Mouse (Mus musculus) embryonic fibroblast, embryonic 13.5 days (primary cell): Measurements from ENCODE around the gene Egln3. TPM values are rescaled to one million over a fixed set of nuclear protein-coding genes. Genes with fewer than 3 reads are reported as not detected.

Source experiments
- H3K27ac ChIP-seq: 2 replicates; pipeline ENCODE4 v1.5.1; 2012; ENCODE audit warnings: low read length, control low read depth, inconsistent platforms; ENCODE audit not compliant: insufficient read depth
- H3K4me1 ChIP-seq: 2 replicates; pipeline ENCODE4 v1.6.1; 2011; ENCODE audit warnings: low read length; ENCODE audit not compliant: control insufficient read depth, insufficient read depth
- H3K4me3 ChIP-seq: 2 replicates; pipeline ENCODE4 v1.5.1; 2011; ENCODE audit warnings: mild to moderate bottlenecking, control low read depth, low read length; ENCODE audit not compliant: insufficient read depth
- CTCF ChIP-seq: IDR thresholded peaks from 2 replicates; pipeline ENCODE4 v1.5.1; 2011; ENCODE audit warnings: mild to moderate bottlenecking, control low read depth, low read length, moderate library complexity, borderline replicate concordance; ENCODE audit not compliant: insufficient read depth
- POLR2A ChIP-seq: IDR thresholded peaks from 2 replicates; pipeline ENCODE4 v1.6.1; 2011; ENCODE audit warnings: low read depth, mild to moderate bottlenecking, control low read depth, low read length, moderate library complexity
- polyA plus RNA-seq: library from polyadenylated mRNA; stranded (reverse); fragments of >200 nt; gene quantifications from 2 replicates; pipeline ENCODE4 v1.2.4, GENCODE M21; 2011; ENCODE audit warnings: low read depth; ENCODE audit not compliant: missing spikeins, insufficient read length

Gene Egln3
- 6.6 and 7.5 TPM in 2 replicates for polyA plus RNA-seq

GRCm38 (mm10) chr12:54203656-54204045 lies at the start of gene Egln3:
TSS of gene Egln3 (minus strand) at chr12:54203860.
- H3K4me1 ChIP-seq = peaks cover 13% of the 10 kb centered on the region
- H3K27ac ChIP-seq = no peak within 1 kb of the TSS
- peak within 1 kb of the TSS; percentile 58 for H3K4me3 ChIP-seq
- no peak for TF ChIP-seq CTCF
- peak; percentile 85 for TF ChIP-seq POLR2A

DNA sequence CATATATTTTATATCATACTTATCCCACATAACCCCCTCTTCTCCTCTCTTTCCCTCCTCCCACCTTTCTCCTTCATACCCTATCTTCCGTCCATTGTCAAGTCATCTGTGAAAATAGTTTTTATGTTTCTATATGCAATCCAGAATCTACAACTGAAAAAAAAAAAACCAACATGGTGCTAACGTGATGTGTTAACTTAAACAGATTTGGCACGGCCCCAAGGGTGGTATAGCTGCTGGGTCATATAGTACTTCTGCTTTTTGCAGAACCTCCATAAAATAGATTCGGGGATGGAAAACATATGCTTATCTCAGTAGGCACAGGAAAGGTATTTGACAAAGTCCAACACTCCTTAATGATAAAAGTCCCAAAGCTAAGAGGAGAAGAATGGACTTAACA lies 49.8 kb upstream of the Egln3 start:
- no peaks in the 10 kb centered on the region for H3K4me1 ChIP-seq
- TF ChIP-seq POLR2A = no peak
- no peak for TF ChIP-seq CTCF
- H3K4me3 ChIP-seq = no peak overlapping the region
- H3K27ac ChIP-seq = no peak overlapping the region

- Histone ChIP-seq H3K4me1 (no peaks in the 10 kb centered on the region), H3K4me3 (no peak overlapping the region), H3K27ac (no peak overlapping the region)
- no peak for TF ChIP-seq POLR2A
- no peak for TF ChIP-seq CTCF
These were observed 48.3 kb upstream of the Egln3 start for GRCm38 (mm10) chr12:54251942-54252400.

DNA sequence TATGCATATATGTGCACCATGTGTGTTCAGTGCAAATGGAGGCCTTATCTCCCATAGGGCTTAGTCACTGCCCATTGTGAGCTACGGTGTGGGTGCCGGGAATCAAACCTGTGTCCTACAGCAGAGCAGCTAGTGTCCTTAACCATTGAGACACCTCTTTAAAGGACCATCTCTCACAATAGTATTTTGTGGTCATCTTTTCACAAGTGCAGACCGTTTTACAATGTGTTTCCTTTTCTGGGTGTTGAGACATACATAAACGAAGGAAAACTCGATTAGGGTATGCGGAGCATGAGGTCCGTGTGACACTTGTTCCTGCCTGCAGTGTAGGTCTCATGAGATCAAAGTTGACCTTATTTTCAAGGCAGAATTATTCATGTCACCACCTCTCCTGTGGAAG lies 44.2 kb upstream of the Egln3 start:
- Histone ChIP-seq H3K4me1 (no peaks in the 10 kb centered on the region), H3K4me3 (no peak overlapping the region), H3K27ac (no peak overlapping the region)
- TF ChIP-seq POLR2A (no peak), CTCF (no peak)

GRCm38 (mm10) chr12:54243158-54243557 lies 39.5 kb upstream of the Egln3 start:
- no peak overlapping the region for H3K4me3 ChIP-seq
- peaks cover 4% of the 10 kb centered on the region for H3K4me1 ChIP-seq
- H3K27ac ChIP-seq = no peak overlapping the region
- TF ChIP-seq POLR2A = no peak
- no peak for TF ChIP-seq CTCF

DNA sequence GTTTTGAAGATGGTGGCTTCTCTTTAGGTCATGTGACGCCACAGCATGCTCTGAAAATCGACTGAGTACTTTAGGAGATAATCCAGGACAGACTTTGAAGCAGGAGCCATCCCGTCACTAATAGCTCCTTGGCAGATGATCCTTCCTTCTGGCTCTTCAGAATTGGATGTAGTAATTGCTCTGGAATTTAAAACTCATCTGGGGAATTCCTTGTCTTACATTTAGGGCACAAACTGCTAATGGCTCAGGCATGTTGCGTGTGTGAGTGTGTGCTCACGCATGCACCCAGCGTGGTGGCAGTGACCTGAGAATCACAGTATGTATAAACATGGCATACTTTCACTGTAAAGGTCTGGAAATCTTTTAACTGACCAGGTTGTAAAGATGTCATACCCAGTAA lies 38.3 kb upstream of the Egln3 start:
- Histone ChIP-seq H3K27ac (no peak overlapping the region), H3K4me1 (peaks cover 4% of the 10 kb centered on the region), H3K4me3 (no peak overlapping the region)
- no peak for TF ChIP-seq CTCF
- no peak for TF ChIP-seq POLR2A

GRCm38 (mm10) chr12:54233794-54234193 lies 30.1 kb upstream of the Egln3 start:
- Histone ChIP-seq H3K27ac (no peak overlapping the region), H3K4me1 (no peaks in the 10 kb centered on the region), H3K4me3 (no peak overlapping the region)
- TF ChIP-seq POLR2A (no peak), CTCF (no peak)

DNA sequence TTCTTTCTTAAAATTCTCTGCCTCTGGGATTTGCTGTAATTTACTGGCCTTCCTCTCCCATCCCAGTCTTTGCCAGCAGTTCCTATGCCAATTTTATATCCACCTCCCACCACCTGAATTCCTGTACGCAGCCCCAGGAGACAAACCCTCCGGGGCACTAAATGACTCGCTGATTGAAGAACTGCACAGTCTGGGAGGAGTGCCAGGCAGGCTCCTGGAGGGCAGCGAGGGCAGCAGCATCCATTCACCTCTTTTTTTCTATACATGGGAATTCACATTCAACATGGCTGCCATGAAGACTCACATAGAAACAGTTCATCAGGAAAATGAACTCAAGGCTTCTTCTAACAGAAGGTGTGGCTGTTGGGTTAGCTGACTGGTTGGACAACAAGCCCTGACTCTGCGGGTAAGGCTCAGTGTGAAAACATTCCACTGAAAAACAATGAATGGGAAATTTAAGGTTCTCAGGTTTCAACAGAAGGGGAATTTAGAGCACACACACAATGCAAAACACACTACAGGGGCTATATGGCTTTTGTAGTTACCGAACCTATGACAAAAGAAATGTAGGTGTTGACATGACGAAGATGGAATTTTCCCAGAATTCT lies 29.4 kb upstream of the Egln3 start:
- no peak overlapping the region for H3K27ac ChIP-seq
- TF ChIP-seq CTCF (no peak), POLR2A (no peak)

GRCm38 (mm10) chr12:54232456-54232855 lies 28.8 kb upstream of the Egln3 start:
- H3K4me1 ChIP-seq = no peaks in the 10 kb centered on the region
- no peak overlapping the region for H3K27ac ChIP-seq
- no peak for TF ChIP-seq POLR2A
- TF ChIP-seq CTCF = no peak
- no peak overlapping the region for H3K4me3 ChIP-seq

More for the DNA sequence above, 29.4 kb upstream of the Egln3 start:
- H3K4me3 ChIP-seq = no peak overlapping the region
- no peaks in the 10 kb centered on the region for H3K4me1 ChIP-seq

- Histone ChIP-seq H3K4me3 (no peak overlapping the region), H3K27ac (no peak overlapping the region), H3K4me1 (no peaks in the 10 kb centered on the region)
- TF ChIP-seq POLR2A = no peak
- TF ChIP-seq CTCF = no peak
These were observed 23.9 kb upstream of the Egln3 start for GRCm38 (mm10) chr12:54227551-54227950.

DNA sequence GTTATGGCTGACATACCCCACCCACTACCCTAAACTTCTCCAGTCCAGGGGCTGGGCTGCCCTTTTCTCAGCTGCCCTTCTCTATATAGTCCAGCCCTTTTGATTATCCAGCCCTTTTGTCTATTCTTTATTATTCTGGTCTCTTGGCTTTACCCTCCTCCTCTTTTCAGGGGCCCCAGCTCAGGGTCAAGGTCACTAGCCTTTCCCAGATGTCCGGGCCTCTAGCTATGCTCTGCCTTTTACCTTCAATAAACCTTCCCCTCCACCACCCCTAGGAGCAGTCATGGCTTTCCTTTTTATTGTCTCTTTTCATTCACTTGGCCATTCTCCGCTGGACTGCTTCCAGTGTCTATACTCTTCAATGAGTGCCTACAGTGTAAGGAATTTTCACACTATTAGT lies 22.7 kb upstream of the Egln3 start:
- no peaks in the 10 kb centered on the region for H3K4me1 ChIP-seq
- no peak overlapping the region for H3K27ac ChIP-seq
- no peak overlapping the region for H3K4me3 ChIP-seq
- TF ChIP-seq POLR2A = no peak
- TF ChIP-seq CTCF = no peak

DNA sequence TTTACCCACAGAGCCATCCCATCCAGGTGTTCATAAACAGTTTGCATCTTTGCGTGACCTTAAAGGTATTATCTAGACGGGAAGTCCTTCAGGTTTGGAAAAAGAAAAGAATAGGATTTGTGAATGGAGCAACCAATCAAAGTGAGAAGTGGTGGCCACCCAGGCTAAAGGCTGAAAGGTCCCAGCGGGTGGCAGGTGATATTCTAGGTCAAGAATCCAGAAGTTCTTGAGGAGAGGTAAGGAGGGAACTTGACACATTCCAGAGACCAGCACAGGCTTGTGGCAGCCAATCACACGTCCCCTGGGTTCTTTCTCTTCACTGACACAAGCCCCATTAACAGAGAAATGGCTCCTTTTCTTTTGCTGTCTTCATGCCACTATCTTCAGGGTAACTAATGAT lies 21.9 kb upstream of the Egln3 start:
- Histone ChIP-seq H3K27ac (no peak overlapping the region), H3K4me3 (no peak overlapping the region), H3K4me1 (no peaks in the 10 kb centered on the region)
- TF ChIP-seq CTCF (no peak), POLR2A (no peak)
